Mouse (Mus musculus): ENCODE measurements around the gene Cpvl. TPM values are rescaled to one million over a fixed set of nuclear protein-coding genes. Genes with fewer than 3 reads are reported as not detected.

Cpvl gene
- polyA plus RNA-seq, 1 experiment from 2014 or later: 0.12 TPM

GRCm38 (mm10) chr6:53982612-53983011 lies 4.1 kb upstream of the Cpvl start:
- DNase-seq (ENCODE audit: low spot score): no peak
- H3K9me3 ChIP-seq (ENCODE audit: control insufficient read depth, low read length): no peaks in the 10 kb centered on the region
- no peaks in the 10 kb centered on the region for H3K36me3 ChIP-seq (ENCODE audit: control insufficient read depth, insufficient read depth, low read length)
- no peak overlapping the region for H3K4me3 ChIP-seq (ENCODE audit: low read depth, low read length)
- H3K4me2 ChIP-seq (ENCODE audit: low read depth, low read length, severe bottlenecking): no peak overlapping the region
- no peak overlapping the region for H3K27ac ChIP-seq (ENCODE audit: low read depth, low read length)
- H3K9ac ChIP-seq (ENCODE audit: low read length): no peak overlapping the region
- ATAC-seq (replicated peaks; ENCODE audit: low FRiP score): no peak
- H3K27me3 ChIP-seq (ENCODE audit: control insufficient read depth, insufficient read depth, low read length): no peaks in the 10 kb centered on the region
- 66% methylated on average over 4 of the region's 4 CpGs for WGBS
- no peaks in the 10 kb centered on the region for H3K4me1 ChIP-seq (replicated peaks; ENCODE audit: control insufficient read depth, insufficient read depth, low read length)

GRCm38 (mm10) chr6:53982047-53982600 lies 3.7 kb upstream of the Cpvl start:
- ATAC-seq (replicated peaks; ENCODE audit: low FRiP score) (no peak), DNase-seq (ENCODE audit: low spot score) (no peak)
- Histone ChIP-seq H3K4me1 (replicated peaks; ENCODE audit: control insufficient read depth, insufficient read depth, low read length) (no peaks in the 10 kb centered on the region), H3K9ac (ENCODE audit: low read length) (no peak overlapping the region), H3K9me3 (ENCODE audit: control insufficient read depth, low read length) (no peaks in the 10 kb centered on the region), H3K4me2 (ENCODE audit: low read depth, low read length, severe bottlenecking) (no peak overlapping the region), H3K27me3 (ENCODE audit: control insufficient read depth, insufficient read depth, low read length) (no peaks in the 10 kb centered on the region), H3K36me3 (ENCODE audit: control insufficient read depth, insufficient read depth, low read length) (no peaks in the 10 kb centered on the region), H3K4me3 (ENCODE audit: low read depth, low read length) (no peak overlapping the region), H3K27ac (ENCODE audit: low read depth, low read length) (no peak overlapping the region)
- 45% methylated on average over 9 of the region's 9 CpGs for WGBS

DNA sequence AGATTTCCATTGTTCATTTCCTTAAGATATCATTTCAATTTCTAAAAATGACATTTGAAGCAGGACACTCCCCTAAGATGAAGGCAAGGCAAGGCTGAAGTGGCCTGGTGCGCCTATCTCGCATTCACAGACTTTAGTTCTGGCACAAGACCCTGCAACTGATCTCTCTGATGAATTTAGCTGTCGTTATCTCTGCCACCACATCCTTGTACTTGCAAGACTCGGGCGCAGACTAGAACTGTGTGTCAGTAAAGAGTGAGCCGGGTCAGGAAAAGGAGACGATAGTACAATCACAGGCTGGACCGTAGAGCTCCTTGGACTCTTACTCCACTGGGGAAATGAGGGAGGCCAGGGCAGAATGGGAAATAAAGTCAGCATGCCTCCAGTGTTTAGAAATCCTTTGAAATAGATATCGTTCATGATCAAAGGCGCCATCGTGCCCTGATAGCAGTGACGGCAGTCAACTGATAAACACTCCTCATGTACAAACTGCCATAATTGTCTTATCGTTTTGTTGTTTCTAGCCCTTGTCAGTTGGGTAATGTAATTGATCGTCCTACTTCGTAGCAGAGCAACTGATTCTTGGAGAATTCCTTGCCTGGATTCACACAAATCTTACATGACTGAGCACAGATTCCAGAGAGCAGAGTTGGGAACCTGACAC lies 2.5 kb upstream of the Cpvl start:
- DNase-seq (ENCODE audit: low spot score): no peak
- H3K4me3 ChIP-seq (ENCODE audit: low read depth, low read length): no peak overlapping the region
- H3K27ac ChIP-seq (ENCODE audit: low read depth, low read length): no peak overlapping the region
- 87% methylated on average over 15 of the region's 15 CpGs for WGBS
- H3K4me2 ChIP-seq (ENCODE audit: low read depth, low read length, severe bottlenecking): no peak overlapping the region
- no peaks in the 10 kb centered on the region for H3K9me3 ChIP-seq (ENCODE audit: control insufficient read depth, low read length)
- H3K27me3 ChIP-seq (ENCODE audit: control insufficient read depth, insufficient read depth, low read length): no peaks in the 10 kb centered on the region
- ATAC-seq (replicated peaks; ENCODE audit: low FRiP score): no peak
- H3K4me1 ChIP-seq (replicated peaks; ENCODE audit: control insufficient read depth, insufficient read depth, low read length): no peaks in the 10 kb centered on the region
- no peaks in the 10 kb centered on the region for H3K36me3 ChIP-seq (ENCODE audit: control insufficient read depth, insufficient read depth, low read length)
- H3K9ac ChIP-seq (ENCODE audit: low read length): no peak overlapping the region

- H3K9ac ChIP-seq (ENCODE audit: low read length): no peak overlapping the region
- no peak for DNase-seq (ENCODE audit: low spot score)
- WGBS: 88% methylated on average over 1 of the region's 1 CpGs
- no peaks in the 10 kb centered on the region for H3K36me3 ChIP-seq (ENCODE audit: control insufficient read depth, insufficient read depth, low read length)
- H3K27me3 ChIP-seq (ENCODE audit: control insufficient read depth, insufficient read depth, low read length): no peaks in the 10 kb centered on the region
- H3K9me3 ChIP-seq (ENCODE audit: control insufficient read depth, low read length): no peaks in the 10 kb centered on the region
- no peaks in the 10 kb centered on the region for H3K4me1 ChIP-seq (replicated peaks; ENCODE audit: control insufficient read depth, insufficient read depth, low read length)
- no peak overlapping the region for H3K27ac ChIP-seq (ENCODE audit: low read depth, low read length)
- no peak for ATAC-seq (replicated peaks; ENCODE audit: low FRiP score)
- H3K4me3 ChIP-seq (ENCODE audit: low read depth, low read length): no peak overlapping the region
- no peak overlapping the region for H3K4me2 ChIP-seq (ENCODE audit: low read depth, low read length, severe bottlenecking)
These were observed 4.4 kb downstream of the Cpvl start for GRCm38 (mm10) chr6:53974040-53974439.

DNA sequence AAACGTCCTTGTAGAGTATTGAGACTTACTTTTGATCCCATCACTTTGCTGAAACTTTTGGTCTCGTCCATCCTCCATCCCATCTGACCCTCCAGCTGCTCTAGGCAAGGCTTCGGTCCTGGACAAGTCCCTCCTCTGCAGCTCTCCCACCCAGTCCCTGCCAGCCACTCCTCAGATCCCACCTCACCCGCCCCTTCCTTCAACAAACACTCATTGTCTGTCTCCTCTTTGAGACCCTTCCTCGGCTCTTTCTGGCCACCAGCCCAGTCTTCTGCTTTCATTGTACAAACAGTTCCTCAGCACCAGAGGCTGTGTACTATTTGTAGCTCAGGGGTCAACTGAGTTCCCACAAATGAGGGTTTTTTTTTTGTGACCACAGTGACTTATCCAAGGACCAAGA lies 5.0 kb downstream of the Cpvl start:
- no peak for DNase-seq (ENCODE audit: low spot score)
- H3K4me2 ChIP-seq (ENCODE audit: low read depth, low read length, severe bottlenecking): no peak overlapping the region
- H3K4me3 ChIP-seq (ENCODE audit: low read depth, low read length): no peak overlapping the region
- ATAC-seq (replicated peaks; ENCODE audit: low FRiP score): no peak
- H3K4me1 ChIP-seq (replicated peaks; ENCODE audit: control insufficient read depth, insufficient read depth, low read length): no peaks in the 10 kb centered on the region
- WGBS: 42% methylated on average over 5 of the region's 5 CpGs
- no peak overlapping the region for H3K9ac ChIP-seq (ENCODE audit: low read length)
- H3K9me3 ChIP-seq (ENCODE audit: control insufficient read depth, low read length): no peaks in the 10 kb centered on the region
- no peaks in the 10 kb centered on the region for H3K36me3 ChIP-seq (ENCODE audit: control insufficient read depth, insufficient read depth, low read length)
- H3K27ac ChIP-seq (ENCODE audit: low read depth, low read length): no peak overlapping the region
- H3K27me3 ChIP-seq (ENCODE audit: control insufficient read depth, insufficient read depth, low read length): no peaks in the 10 kb centered on the region

DNA sequence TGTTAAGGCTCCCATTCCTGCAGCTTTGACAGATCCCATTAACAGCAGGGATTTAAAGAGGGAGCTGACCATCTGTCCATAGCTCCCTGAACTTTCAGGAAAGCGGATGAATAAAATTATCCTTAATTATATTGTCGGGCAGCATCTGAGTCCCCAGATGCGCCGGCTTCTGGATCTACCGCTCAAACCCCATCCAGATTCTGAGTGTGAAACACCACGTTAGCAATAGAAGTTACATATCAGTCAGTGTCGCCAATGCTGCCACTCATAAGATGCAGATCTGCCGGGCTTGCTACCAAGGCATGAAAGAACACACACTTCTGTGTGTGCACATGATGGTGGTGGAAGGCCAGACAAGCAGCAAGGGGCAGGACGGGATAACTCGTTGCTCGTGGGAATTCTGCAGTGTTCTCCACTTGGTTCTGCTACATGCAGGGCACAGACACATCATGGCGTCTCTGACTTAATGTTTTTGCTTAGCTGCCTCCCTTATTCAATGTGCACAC lies 6.2 kb downstream of the Cpvl start:
- Histone ChIP-seq H3K4me1 (replicated peaks; ENCODE audit: control insufficient read depth, insufficient read depth, low read length) (no peaks in the 10 kb centered on the region), H3K36me3 (ENCODE audit: control insufficient read depth, insufficient read depth, low read length) (no peaks in the 10 kb centered on the region), H3K4me2 (ENCODE audit: low read depth, low read length, severe bottlenecking) (no peak overlapping the region), H3K27me3 (ENCODE audit: control insufficient read depth, insufficient read depth, low read length) (no peaks in the 10 kb centered on the region), H3K27ac (ENCODE audit: low read depth, low read length) (no peak overlapping the region), H3K9ac (ENCODE audit: low read length) (no peak overlapping the region), H3K4me3 (ENCODE audit: low read depth, low read length) (no peak overlapping the region), H3K9me3 (ENCODE audit: control insufficient read depth, low read length) (no peaks in the 10 kb centered on the region)
- DNase-seq (ENCODE audit: low spot score) (no peak), ATAC-seq (replicated peaks; ENCODE audit: low FRiP score) (no peak)
- 74% methylated on average over 12 of the region's 12 CpGs for WGBS

- WGBS: 73% methylated on average over 3 of the region's 3 CpGs
- Histone ChIP-seq H3K9ac (ENCODE audit: low read length) (no peak overlapping the region), H3K27ac (ENCODE audit: low read depth, low read length) (no peak overlapping the region), H3K36me3 (ENCODE audit: control insufficient read depth, insufficient read depth, low read length) (no peaks in the 10 kb centered on the region), H3K27me3 (ENCODE audit: control insufficient read depth, insufficient read depth, low read length) (no peaks in the 10 kb centered on the region), H3K4me2 (ENCODE audit: low read depth, low read length, severe bottlenecking) (no peak overlapping the region), H3K9me3 (ENCODE audit: control insufficient read depth, low read length) (no peaks in the 10 kb centered on the region), H3K4me1 (replicated peaks; ENCODE audit: control insufficient read depth, insufficient read depth, low read length) (no peaks in the 10 kb centered on the region), H3K4me3 (ENCODE audit: low read depth, low read length) (no peak overlapping the region)
- DNase-seq (ENCODE audit: low spot score) (no peak), ATAC-seq (replicated peaks; ENCODE audit: low FRiP score) (no peak)
These were observed 6.7 kb downstream of the Cpvl start for GRCm38 (mm10) chr6:53971729-53972128.

GRCm38 (mm10) chr6:53969081-53969480 lies 9.4 kb downstream of the Cpvl start:
- Histone ChIP-seq H3K27me3 (ENCODE audit: control insufficient read depth, insufficient read depth, low read length) (no peaks in the 10 kb centered on the region), H3K4me1 (replicated peaks; ENCODE audit: control insufficient read depth, insufficient read depth, low read length) (peaks cover 2% of the 10 kb centered on the region; the same call in 1 of the 2 replicates), H3K27ac (ENCODE audit: low read depth, low read length) (no peak overlapping the region), H3K4me3 (ENCODE audit: low read depth, low read length) (no peak overlapping the region), H3K9ac (ENCODE audit: low read length) (no peak overlapping the region), H3K4me2 (ENCODE audit: low read depth, low read length, severe bottlenecking) (no peak overlapping the region), H3K36me3 (ENCODE audit: control insufficient read depth, insufficient read depth, low read length) (no peaks in the 10 kb centered on the region), H3K9me3 (ENCODE audit: control insufficient read depth, low read length) (no peaks in the 10 kb centered on the region)
- 81% methylated on average over 10 of the region's 10 CpGs for whole genome bisulfite sequencing
- DNase-seq (ENCODE audit: low spot score): no peak
- ATAC-seq (replicated peaks; ENCODE audit: low FRiP score): no peak

GRCm38 (mm10) chr6:53968550-53968949 lies 9.9 kb downstream of the Cpvl start:
- no peak overlapping the region for H3K27ac ChIP-seq (ENCODE audit: low read depth, low read length)
- 87% methylated on average over 6 of the region's 6 CpGs for WGBS
- no peak overlapping the region for H3K4me3 ChIP-seq (ENCODE audit: low read depth, low read length)
- no peaks in the 10 kb centered on the region for H3K9me3 ChIP-seq (ENCODE audit: control insufficient read depth, low read length)
- H3K4me2 ChIP-seq (ENCODE audit: low read depth, low read length, severe bottlenecking): no peak overlapping the region
- no peak for ATAC-seq (replicated peaks; ENCODE audit: low FRiP score)
- no peak overlapping the region for H3K9ac ChIP-seq (ENCODE audit: low read length)
- peaks cover 2% of the 10 kb centered on the region; the same call in 1 of the 2 replicates for H3K4me1 ChIP-seq (replicated peaks; ENCODE audit: control insufficient read depth, insufficient read depth, low read length)
- no peaks in the 10 kb centered on the region for H3K27me3 ChIP-seq (ENCODE audit: control insufficient read depth, insufficient read depth, low read length)
- no peaks in the 10 kb centered on the region for H3K36me3 ChIP-seq (ENCODE audit: control insufficient read depth, insufficient read depth, low read length)
- DNase-seq (ENCODE audit: low spot score): no peak

Measured in forebrain, embryonic 11.5 days (tissue).